Comparison of ENCODE assay signal across 26 mouse cellular contexts in genomic region chr12:88468691-88469090, GRCm38 (mm10).
"Had no signal": no experiment of that assay in that cellular context is flagged by ENCODE, and none has a peak within 500 bp of the region (broad histone marks: within the 10 kb centered on the region; RNA-seq: fewer than 3 reads in every experiment).

No protein-coding gene starts in this region.

- H3K9me3 ChIP-seq: kidney, embryonic 15.5 days; limb, embryonic 10.5 days; limb, embryonic 13.5 days; liver, embryonic 12.5 days; liver, embryonic 15.5 days; lung, embryonic 15.5 days; megakaryocyte, embryonic 14.5 days; midbrain, embryonic 10.5 days; neural tube, embryonic 12.5 days; neural tube, embryonic 15.5 days had no signal

- H3K4me3 ChIP-seq: kidney, embryonic 15.5 days; left cerebral cortex, adult 2 months; limb, embryonic 10.5 days; limb, embryonic 13.5 days; liver, embryonic 12.5 days; liver, embryonic 15.5 days; lung, embryonic 15.5 days; megakaryocyte, embryonic 14.5 days; midbrain, embryonic 10.5 days; midbrain, embryonic 13.5 days; neural tube, embryonic 12.5 days; neural tube, embryonic 15.5 days had no signal

- DNase-seq: kidney, postnatal 10 days; kidney, postnatal 36 days; layer of hippocampus, postnatal 36 days; liver; lung, adult 18-20 months; lung, postnatal 10 days; lung, postnatal 36 days; right cerebral cortex, adult 18-20 months; right cerebral cortex, postnatal 14 days; right cerebral cortex, postnatal 4 days; thymus, adult 2 months; thymus, postnatal 14 days; thymus, postnatal 4 days had no signal

- H3K4me1 ChIP-seq: limb, embryonic 13.5 days; liver, embryonic 15.5 days; lung, embryonic 15.5 days; midbrain, embryonic 10.5 days; midbrain, embryonic 13.5 days; neural tube, embryonic 12.5 days; neural tube, embryonic 15.5 days had no signal

- H3K27ac ChIP-seq: kidney, embryonic 15.5 days; left cerebral cortex, adult 2 months; limb, embryonic 10.5 days; limb, embryonic 13.5 days; liver, embryonic 12.5 days; liver, embryonic 15.5 days; lung, embryonic 15.5 days; midbrain, embryonic 10.5 days; midbrain, embryonic 13.5 days; neural tube, embryonic 12.5 days; neural tube, embryonic 15.5 days; stomach, postnatal 0 days had no signal

- H3K27me3 ChIP-seq: kidney, embryonic 15.5 days; limb, embryonic 13.5 days; liver, embryonic 12.5 days; liver, embryonic 15.5 days; lung, embryonic 15.5 days; megakaryocyte, embryonic 14.5 days; midbrain, embryonic 13.5 days; neural tube, embryonic 12.5 days; neural tube, embryonic 15.5 days had no signal

- ATAC-seq: liver, embryonic 12.5 days; midbrain, embryonic 13.5 days had no signal

- H3K36me3 ChIP-seq: kidney, embryonic 15.5 days; limb, embryonic 10.5 days; limb, embryonic 13.5 days; liver, embryonic 12.5 days; liver, embryonic 15.5 days; lung, embryonic 15.5 days; midbrain, embryonic 10.5 days; midbrain, embryonic 13.5 days; neural tube, embryonic 12.5 days; neural tube, embryonic 15.5 days had no signal
